Mouse (Mus musculus): Measurements from ENCODE around the gene Pde4d.

Gene Pde4d

DNA sequence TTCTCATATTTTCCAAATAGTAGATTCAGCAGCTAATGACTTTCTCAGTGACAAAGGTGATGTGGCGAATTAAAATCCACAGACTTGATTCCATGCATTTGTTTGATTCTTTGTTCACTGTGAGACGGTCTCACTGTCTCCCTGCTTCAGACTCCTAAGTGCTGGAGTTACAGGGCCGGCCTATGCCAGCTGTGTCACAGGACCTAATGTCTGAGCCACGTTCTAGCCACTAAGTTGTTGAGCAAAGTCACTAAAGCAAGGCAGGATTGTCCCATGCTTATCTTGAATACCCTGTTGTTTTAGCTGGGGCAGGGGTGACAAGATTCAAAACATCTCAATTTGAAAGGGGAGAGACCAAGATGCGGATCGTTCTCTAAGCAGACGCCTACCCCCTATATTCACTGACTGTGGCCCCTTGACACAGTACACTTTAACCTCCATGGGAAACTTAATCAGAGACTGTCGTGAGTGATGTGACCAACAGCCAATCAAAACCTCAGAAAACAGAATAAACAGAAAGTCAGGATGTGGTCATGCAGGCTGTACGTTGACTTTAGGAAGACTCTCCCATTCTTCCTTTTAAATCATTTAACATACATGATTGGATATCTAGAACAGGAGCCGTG is 1195.6 kb downstream of the Pde4d start:
- DNase-seq = no peak

DNA sequence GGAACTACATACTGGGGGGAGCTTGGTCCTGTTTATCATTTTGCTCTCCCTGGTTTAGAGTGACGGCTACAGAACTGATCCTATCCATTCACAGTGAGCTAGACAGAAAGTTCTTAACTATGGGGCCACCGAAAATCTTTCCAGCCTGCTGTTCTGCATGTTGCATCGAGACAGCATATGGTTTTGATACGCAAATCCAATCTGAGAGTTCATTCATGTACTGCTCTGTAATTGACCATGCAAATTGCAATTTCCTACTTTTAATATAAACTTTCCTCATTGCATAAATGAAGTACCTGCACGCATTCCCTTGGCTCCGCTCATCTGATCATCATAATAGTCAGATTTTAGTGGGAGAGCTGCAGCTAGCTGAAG is 1196.1 kb downstream of the Pde4d start:
- DNase-seq = no peak

DNA sequence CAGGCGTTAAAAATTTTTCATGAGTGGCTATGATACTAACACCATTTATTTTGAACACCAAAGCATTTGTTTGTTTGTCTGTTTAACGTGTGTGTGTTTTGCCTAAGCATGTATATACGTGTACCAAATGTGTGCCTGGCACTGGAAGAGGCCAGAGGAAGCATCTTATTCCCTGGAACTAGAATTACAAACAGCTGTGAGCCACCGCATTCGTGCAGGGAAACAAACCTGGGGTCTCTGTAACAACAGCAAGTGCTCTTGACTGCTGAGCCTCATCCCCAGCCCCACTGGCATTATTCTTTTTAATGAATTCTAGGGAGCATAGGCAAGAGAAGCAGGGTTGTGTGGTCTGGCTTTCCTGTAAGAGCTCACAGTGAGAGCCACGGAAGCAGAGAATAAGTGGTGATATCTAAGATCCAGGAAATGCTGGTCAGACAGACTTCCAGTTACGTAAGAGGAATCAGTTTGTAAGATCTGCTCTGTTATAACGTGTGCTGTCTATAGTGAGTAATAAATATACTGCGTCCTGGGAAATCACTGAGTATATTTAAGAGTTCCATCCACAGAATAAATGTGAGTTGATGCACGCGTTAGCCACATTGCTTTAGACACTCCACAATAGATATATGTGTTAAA is 1197.0 kb downstream of the Pde4d start:
- no peak for DNase-seq

DNA sequence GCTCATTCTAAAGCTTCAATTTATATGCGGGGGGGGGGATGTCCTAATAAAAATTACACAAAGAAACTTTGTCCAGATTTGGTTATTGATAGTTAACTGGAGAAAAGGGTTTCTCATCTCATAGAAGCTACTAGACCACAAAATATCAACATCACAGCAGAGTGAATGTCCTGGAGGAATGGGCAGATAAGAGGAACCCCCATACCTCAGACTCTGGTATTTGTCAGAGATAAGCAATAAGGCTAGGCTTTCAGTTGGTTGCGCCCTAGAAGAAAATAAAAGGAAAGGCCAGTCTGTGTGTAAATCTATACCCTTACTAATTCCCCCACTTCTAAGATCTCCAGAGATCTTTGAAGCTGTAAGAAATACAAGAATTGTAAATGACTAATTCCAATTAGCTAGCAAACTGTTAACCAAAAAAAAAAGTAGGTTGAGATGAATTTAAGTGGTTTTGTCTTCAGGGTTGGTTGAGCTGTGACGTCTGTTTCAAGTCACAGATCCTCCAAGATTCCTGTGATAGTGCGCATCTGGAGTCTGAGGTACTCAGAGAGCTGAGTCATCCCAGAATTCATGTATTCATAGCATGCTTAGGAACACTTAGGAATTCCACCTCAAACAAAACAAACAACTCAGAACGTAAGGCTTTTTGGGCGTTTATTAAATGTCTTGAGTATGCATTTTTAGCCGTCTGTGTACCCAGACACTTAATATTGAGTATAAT is 1197.9 kb downstream of the Pde4d start:
- DNase-seq = no peak

DNA sequence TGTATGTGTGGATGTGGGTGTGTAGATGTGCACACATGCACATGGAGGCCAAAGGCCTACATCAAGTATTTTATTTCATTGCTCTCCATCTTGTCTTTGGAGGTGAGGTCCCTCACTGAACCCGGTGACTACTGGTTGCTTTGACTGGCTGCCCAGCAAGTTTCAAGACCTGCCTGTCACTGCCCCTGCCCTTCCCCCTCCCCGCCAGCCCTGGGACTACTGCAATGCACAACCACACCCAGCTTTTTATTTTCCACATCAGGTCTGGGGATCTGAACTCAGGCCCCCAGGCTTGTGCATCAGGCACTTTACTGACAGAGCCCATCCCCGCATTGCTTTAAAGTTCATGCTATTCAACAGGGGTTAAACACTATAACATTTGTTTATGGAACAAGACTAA is 1198.6 kb downstream of the Pde4d start:
- no peak for DNase-seq

DNA sequence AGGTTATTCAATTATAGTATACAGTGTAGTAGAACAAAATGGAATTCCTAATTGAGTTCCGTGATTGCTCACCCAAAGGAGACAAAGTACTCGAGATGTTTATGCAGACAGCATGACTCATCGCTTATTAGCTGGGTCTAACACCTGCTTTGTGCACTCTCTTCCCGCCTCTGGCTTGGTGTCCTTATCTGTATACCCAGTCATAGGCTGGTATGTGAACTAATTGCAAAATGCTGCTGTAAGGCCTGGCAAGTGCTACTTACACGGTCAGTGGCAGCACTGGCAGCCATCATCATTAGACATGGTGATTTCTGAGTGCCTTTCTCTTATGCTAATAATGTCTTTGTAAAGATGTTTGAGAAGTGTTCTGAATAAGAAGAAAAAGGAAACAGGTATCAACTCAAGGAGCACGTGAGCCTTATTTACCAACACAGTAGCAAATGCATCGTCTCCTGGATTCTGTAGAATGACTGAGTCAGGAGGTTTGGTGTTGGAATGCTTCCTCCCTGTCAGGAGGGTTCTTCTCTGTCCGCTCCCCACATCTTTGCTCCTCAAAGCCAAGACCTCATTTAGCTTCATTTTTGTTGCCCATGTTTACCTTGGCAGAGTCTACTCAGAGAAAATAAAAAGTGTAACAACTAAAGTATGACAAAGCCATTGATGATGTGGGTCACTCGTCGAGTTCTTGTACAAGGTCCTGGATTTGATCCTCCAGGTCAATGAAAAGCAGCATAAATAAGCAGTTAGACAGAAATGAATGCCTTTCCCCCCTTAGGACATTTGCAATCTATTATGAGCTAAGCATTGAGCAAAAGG is 1202.2 kb downstream of the Pde4d start:
- DNase-seq = no peak

DNA sequence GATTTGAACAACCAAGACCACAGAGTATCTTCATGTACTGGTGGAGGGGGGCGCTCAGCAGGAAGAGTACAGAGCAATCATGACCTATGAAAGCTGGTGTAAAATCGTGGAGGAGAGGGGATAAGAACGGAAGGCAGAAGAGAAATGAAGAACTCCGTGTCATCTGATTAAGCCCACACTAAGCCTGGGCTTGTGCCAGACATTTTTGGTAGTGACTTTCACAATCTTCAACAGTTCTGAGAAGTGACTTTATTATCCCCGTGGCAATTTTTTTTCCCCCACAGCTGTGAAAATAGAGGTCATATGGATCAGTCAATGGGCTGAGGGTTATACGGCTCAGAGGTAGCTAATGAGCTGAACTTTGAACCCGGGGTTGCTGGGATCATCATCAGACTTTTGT is 1202.9 kb downstream of the Pde4d start:
- no peak for DNase-seq

DNA sequence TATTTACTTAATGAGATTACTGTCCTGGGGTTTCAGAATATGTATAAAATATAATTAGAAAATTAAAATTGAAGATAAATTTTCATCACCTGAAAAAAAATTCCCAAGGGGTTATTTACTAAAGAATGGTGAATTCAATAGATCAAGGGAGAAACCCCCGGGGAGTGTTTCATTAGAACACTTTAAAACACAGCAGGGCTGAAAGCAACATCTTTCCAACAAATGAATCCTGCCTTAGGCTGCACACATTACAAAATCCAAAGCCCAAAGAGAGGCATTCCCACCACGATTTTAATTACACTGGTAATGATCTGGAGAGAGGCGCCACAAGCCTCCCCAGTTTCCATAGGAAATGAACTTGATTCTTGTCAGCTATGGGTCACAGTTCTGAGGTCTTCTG is 1205.6 kb downstream of the Pde4d start:
- DNase-seq = no peak

DNA sequence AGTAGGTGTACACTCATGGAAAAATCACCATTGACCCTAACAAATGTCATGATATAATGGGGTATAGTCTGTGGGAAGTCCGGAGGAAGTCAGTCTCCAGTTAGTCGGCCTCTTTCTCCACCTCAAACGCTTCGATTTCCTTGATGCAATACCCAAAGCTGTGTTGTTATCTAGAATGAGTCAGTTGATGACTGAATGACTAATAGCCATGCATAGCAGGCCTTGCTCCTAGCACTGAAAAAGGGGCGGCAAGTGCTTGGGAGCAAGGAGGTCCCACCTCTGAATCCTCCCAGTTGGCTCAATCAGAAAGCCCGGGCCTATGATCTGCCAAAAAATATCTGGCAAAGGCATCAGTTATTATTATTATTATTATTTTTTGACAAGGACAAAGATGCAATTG is 1209.4 kb downstream of the Pde4d start:
- DNase-seq = no peak

DNA sequence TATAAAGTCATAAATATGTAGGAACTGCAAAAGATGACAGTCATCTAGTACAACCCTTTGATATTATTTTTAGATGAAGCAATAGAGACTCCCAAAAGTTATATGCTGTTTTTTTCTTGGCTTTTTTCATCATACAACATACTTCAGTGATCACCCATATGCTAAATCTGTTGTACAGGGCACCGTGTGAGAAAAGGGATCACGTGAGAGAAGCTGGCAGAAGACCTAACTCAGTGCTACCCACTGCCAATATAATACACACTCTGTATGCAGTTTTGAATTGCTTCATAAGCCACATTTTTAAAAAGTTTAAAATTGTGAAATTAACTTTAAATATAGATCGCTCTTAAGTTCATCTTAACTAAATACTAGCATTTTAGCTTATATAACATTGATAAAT is 1211.6 kb downstream of the Pde4d start:
- DNase-seq = no peak

DNA sequence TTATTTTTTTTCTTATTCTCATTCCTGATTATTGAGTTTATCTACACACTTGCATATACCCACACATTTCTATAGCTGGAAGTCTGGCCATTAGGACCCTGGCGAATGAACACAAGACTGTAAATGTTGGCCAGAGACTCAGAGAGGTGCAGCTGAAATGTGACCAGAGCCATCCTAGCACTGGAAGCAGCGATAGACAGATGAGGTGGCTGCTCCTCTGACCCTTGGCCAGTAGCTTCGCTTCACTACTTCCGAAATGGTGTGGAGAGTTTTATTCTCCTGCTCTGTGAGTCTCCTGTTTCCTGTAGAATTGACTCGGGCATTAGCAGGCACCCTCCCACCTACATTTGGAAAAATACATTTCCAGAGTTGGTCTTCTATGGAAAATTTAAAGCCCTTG is 1212.4 kb downstream of the Pde4d start:
- DNase-seq = no peak

DNA sequence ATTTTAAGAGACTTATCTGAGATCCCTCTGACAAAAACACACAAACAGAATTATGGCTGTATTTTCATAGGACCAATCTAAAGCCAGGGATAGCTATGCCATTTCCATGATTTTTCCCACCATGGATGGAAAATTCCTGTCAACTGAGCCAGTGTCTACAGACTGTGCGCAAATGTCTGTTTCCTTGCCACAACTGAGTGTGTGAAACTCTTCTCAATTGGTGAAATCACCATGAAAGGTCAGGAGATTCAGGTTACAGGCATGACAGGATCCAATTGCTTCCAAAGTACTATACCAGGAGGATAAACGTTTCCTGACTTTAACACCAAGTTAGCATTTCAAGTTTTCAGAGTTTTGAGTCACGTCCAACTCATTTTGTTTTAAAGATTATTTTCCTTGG is 1213.0 kb downstream of the Pde4d start:
- no peak for DNase-seq

DNA sequence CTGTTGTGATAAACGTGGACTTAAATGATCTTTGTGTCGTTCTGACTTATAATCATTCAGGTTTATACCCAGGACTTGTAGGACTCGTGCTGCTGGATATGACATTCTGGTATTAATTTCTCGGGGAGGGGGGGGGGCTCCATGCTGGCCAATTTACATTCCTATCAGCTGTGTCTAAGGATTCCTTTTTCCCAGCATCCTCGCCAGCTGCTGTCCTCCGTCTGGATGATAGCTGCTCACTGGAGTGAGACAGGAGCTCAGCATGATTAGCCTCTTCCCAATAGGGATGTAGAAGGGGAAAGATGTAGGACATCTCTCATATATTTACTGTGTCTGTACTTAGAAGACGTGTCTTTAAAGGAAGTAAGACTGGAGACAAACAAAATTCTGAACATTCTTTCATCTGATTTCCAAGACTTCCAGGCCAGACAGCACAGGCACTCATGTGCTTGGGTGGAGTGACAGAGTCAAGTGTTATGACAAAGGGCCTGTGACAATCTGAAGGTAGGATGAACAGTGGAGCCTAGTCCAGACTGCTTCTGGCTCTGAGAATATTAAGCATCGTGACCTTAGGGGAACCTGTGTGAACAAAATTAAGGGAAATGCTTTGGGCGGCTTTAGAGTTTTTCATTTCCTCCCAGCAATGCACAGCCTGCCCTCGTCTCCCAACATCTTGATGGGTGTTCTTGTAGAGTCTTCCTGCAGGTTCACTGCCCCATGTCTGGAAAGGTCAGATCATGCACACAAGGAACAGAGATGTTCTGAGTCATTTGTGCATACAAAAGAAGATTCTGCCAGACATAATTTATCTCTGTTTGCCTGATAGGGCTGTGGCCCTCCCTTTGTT is 1215.4 kb downstream of the Pde4d start:
- no peak for DNase-seq

DNA sequence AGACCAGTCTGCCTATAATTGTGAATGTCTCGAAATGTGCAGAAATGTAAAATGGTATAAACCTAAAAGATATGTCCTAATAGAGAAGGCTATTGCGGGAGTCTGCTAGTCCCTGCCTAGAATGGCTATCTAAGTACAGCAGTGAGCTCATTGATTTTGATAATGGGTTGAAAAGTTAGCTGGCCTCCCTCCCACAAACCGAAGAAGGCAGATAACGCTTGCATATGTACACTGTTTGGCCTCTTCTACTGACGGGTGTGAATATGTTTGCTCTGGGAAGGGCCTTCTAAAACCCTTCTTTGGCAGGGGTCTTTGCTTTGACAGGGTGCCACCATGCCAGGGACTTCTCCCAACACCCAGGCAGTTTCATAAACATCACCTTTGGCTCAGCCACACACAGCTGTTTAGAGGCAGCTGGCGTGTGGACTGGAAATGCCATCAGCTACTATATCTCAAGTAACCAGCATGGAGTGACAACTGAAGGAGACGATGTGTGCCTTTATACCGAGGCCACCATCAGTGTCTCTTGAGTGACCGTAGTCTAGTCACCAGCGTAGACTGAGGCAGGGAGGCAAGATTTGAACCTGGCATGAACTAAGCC is 1216.2 kb downstream of the Pde4d start:
- DNase-seq = no peak

DNA sequence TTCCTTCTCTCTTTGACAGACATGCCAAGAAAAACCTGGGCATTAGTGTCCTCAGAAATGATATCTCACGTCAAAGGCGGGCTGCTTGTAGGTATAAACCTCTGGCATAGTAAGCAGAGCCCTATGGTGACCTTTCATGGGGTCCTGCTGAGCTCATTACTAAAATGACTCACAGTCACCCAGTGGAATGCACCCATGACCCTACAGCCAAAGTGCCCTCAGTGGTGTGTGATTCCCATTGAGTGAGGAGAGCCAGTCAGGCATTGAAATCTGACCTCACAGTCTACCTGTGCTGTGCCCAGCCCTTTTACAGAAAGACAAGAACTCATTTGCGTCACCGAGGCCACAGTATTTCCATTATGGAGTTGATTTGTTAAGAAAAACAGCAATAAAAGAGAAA is 1220.2 kb downstream of the Pde4d start:
- no peak for DNase-seq

DNA sequence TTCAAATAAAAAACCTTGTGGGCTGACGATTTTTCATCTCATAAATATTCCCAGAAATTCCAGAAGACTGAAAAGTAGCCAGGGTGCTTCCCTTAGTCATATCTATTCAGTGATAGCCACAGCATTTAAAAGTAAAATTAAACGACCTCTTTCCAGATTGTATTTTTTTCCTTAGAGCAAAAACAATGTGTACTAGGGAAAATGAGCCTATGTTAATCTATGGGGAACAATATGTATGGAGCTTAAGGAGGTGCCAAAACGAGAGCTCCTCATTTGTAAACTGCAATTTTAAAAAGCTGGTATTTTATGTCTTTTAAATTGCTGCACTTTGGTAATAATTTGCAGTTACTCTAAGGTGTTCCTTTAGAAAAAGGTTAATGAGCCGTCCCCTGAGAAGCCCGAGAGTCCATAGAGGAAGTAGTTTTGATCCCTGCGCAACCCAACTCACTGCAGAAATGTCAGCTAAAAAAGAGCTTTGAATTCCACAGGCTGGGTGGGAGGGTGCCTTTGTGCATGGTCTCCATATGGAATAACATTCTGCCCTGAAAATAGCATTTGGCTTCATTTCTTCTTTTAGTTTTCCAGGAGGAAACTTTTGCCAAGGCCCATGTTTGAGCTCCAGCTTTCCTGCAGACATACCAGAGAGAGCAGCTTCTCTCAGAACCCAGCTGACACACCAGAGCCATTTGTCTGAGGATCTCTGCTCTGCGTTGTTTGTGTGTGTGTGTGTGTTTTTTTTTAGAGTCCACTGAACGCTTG is 1222.0 kb downstream of the Pde4d start:
- no peak for DNase-seq

DNA sequence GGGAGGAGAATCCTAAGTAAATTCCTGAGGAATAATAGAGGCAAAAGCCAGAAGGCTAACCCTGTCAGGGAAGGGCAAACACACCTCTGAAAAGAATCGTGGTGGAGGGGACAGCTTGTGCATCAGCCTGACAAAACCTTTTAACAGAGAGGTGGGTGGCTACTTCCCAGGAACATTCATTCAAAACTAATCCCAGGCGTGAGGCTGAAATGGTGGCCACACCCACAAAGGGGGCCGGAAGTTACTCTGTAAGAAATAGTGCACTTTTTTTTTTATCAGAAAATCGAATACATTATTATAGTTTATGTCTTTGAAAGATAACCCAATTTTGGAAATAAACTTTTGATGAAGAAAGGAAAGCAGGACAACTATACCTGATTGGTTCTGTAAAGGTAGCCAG is 1227.3 kb downstream of the Pde4d start:
- DNase-seq = no peak

DNA sequence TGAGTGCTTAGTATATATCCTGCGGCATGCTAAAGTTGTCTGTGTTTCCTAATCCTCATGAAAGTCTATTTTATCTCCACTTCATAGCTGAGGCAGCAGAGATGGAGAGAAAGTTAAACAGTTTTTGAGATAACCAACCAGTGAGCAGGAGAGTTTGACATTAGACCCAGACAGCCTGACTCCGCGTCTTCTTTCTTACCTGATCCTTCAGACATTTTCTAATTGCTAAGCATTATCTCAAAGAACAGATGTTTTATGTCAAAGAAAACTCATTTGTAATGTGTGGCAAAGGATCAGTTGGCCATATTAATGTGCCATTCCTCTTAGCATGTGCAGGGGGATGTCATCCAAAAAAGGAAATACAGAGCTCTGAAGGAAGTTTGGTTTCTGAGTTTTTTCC is 1227.9 kb downstream of the Pde4d start:
- DNase-seq = no peak

DNA sequence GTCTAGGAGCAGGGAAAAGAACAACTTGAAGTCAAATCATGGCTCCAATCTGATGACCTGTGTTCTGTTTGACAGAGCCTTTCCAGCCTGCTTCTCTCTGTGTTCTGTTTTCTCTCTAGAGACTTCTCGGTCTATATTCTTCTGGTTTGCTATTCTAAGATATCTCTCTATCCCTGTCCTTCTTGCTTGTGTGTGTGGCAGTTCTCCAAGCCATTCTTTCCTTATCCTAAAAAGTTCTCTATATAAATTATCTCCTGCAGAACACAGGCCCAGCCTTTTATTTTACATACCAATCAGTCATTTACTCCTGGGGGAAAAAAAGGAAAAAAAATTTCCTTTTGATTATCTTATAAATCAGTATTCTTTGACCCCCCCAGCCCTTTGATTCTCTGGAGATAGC is 1229.2 kb downstream of the Pde4d start:
- DNase-seq = no peak

DNA sequence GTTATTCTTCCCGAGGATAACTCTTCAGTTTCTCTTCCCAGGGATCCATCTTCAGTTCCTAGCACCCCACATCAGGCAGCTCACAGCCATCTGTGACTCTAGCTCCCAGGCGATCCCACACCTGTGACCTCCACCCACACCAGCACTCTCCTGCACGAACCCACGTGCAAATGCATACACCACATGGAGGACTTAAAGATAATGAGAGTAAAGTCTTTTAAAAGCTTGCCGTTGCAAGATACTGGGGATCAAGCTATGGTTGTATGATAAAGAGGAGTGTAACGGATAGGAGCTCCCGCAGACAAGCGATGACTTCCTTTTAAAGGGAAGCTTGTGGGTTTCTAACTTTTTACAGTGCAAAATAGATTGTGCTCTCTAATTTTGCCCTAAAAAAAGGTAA is 1230.5 kb downstream of the Pde4d start:
- DNase-seq = no peak

DNA sequence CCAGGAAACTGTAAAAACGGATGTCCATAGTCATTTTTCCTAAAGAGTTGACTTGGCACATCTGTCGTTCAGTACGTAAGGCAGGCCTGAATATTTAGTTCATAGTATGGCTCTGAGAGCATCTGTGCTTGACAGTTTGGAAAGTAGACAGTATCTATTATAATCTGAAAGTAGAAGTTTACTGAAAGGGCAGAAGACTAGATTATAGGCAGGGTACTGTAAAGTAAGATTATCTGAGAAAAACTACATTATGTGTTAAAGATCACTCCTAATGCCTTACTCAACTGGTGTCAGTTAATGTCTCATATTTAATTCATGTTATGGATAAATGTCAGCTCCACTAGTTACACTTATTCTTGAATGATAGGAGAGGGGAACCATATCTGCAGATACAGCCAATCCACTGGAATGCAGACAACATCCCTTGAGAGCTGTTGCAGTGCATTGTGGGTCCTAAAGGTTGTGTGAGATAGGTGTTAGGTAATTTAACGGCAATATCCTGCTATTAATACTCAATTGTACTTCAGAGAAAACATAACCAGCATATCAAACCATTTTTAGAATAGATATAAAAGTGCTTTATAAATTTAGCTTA is 1232.0 kb downstream of the Pde4d start:
- DNase-seq = no peak
